Mouse (Mus musculus): ENCODE data around the gene Gpr152.
A peak's percentile ranks its signal among the peaks of the same experiment; 100 is the strongest.

The Gpr152 gene

GRCm38 (mm10) chr19:4149764-4150461 is 10.3 kb downstream of the Gpr152 start:
- DNase-seq (ENCODE audit: inconsistent age in 2 of 2, low spot score in 1 of 2) = no peak

- peak in 1 of 2 experiments; percentile 42 for DNase-seq (ENCODE audit: inconsistent age in 2 of 2, low spot score in 1 of 2)
These were observed 11.2 kb downstream of the Gpr152 start for GRCm38 (mm10) chr19:4150567-4151487.

DNA sequence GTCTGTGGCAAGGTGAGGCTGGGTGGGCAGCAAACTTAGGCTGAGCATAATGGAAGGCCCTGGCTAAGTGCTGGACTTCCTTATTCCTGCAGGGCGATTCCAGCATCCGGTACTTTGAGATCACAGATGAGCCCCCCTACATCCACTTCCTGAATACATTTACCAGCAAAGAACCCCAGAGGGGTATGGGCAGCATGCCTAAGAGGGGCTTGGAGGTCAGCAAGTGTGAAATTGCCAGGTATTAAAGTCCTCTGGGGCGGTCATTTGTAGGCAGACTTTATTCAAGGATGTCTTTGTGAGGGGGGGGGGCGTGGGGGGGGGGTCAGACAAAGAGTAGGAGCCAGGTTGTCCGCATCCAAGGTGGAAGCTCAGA is 11.9 kb downstream of the Gpr152 start:
- peak in 1 of 2 experiments; percentile 59 for DNase-seq (ENCODE audit: inconsistent age in 2 of 2, low spot score in 1 of 2)

DNA sequence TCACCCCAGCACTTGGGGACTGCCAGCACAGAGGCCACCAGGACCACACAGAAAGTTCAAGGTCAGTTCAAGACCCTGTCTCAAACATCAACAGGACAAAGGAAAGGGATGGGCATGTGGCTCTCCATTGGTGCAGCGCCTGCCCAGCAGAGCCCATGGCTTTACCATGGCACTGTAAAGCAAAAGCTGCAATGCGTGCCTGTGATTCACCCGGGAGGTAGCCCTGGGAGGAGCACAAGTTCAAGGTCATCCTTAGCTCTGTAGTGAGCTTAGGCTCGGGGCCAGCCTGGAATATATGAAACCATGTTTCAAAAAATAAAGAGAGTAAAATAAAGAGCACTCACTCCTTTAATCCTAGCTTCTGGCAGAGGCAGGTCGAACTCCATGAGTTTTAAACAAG is 12.3 kb downstream of the Gpr152 start:
- peak; percentile 57 to 71 for DNase-seq (ENCODE audit: inconsistent age in 2 of 2, low spot score in 1 of 2)

- DNase-seq (ENCODE audit: inconsistent age in 2 of 2, low spot score in 1 of 2) = peak in 1 of 2 experiments; percentile 56
These were observed 13.1 kb downstream of the Gpr152 start for GRCm38 (mm10) chr19:4152445-4153231.

DNA sequence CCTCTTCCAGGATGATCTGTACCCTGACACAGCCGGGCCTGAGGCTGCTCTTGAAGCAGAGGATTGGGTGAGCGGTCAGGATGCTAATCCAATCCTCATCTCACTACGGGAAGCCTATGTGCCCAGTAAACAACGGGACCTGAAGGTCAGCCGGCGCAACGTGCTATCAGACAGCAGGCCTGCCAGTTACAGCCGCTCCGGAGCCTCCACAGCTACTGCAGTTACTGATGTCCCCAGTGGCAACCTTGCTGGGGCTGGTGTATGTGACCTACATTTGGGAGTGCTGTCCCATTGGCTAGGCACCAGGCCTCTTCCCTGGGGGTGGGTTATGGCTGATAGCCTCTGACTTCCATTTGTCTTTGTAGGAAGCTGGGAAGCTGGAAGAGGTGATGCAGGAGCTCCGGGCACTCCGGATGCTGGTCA is 13.7 kb downstream of the Gpr152 start, which contains the start of gene Ptprcap:
Ptprcap (plus strand) TSS at position 373 of the 423 bp plus-strand sequence.
- DNase-seq (ENCODE audit: inconsistent age in 2 of 2, low spot score in 1 of 2) = no peak

DNA sequence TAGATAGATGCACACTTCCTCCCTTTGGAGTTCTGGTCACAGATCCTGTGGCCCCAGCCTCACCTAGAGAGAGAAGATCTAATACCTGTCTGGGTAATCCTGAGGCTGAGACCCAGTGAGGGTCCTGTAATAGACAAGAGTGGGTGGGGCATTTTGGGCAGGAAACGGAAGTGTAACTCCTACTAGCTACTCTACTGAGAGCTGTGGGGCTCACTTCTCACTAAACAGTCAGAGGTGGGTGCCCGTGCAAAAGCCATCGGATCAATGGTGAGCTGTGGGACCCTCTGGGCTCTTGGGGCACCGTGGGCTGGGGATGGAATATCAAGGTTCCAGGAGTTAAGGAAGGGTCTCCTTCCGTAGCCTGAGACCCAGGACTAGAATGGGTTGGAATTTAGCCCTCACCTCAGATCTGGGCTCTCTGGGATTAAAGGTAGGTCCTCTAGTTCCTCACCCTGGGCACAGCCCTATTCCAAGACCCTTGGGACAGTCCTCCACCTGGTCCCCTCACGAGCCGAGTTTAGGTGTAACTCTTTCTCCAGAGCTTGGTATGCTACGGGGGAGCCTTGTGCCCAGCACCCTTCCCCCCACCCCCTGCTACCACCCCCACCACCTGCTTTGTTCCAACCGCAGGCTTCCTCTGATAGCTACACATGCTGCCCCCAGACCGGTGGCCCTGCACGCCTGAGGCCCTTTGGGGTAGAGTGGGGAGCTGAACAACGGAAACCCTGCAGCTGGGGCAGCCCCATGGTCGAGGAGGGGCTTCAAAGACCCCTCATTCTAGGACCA is 15.0 kb downstream of the Gpr152 start:
- DNase-seq (ENCODE audit: inconsistent age in 2 of 2, low spot score in 1 of 2) = peak in 1 of 2 experiments; percentile 49

- DNase-seq (ENCODE audit: inconsistent age in 2 of 2, low spot score in 1 of 2) = peak in 1 of 2 experiments; percentile 42
These were observed 15.9 kb downstream of the Gpr152 start for GRCm38 (mm10) chr19:4155223-4156072.

DNA sequence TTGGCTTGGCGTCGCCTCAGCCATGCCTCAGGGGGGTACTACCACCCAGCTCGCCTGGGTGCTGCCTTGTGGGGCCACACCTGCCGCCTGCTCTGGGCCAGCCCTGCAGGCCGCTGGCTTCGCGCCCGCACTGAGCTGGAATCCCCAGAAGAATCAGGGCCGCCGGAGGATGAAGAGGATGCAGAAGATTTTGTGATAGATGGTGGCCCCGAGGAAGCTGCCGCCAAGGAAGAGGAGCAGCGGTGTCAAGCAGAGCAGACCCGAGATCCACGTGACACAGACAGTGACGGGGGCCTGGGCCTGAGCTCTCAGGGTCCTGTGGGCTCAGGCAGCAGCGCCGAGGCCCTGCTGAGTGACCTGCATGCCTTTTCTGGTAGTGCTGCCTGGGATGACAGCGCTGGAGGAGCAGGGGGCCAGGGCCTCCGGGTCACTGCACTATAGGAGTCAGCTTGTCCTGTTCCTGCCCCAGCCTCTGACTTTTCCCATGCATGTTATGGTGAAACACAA is 16.5 kb downstream of the Gpr152 start:
- peak in 1 of 2 experiments; percentile 34 for DNase-seq (ENCODE audit: inconsistent age in 2 of 2, low spot score in 1 of 2)

DNA sequence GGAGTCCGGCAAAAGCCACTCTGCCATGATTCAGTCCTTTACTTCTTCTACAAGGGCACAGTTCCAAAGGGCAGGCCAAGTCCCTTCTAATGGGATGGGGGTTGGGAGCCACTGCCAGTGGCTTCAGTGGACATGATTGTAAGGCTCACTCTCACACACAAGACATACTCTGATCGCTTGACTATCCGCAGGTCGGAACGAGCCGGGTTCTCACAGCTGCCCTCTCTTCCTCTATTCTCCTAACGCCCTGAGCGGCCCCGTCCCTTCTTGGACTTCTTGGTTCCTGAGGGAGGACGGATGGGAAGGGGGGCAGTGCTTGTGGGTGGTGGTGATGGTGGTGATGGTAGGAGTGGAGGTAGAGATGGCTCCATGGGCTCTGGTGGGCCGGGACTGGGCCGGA is 17.2 kb downstream of the Gpr152 start:
- no peak for DNase-seq (ENCODE audit: inconsistent age in 2 of 2, low spot score in 1 of 2)

DNA sequence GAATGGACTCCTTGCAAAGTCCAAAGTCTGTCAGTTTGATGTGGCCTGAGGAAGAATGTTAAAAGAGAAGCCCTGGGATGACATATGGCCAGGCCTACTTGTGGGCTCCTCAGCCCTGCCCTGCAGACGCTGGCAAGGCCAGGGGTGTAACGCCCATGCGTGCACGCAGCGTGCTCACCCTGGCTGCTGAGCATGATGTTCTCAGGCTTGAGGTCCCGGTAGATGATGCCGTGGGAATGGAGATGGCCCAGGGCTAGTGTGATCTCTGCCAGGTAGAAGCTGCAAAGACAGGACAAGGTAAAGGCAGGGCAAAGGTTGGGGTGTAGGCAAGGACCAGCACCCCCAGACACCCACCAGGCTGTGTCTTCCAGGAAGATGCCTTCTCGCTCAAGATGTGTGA is 19.5 kb downstream of the Gpr152 start:
- no peak for DNase-seq (ENCODE audit: inconsistent age in 2 of 2, low spot score in 1 of 2)

GRCm38 (mm10) chr19:4162646-4163542 is 23.3 kb downstream of the Gpr152 start, which contains the start of gene Rps6kb2:
Gene Rps6kb2 (minus strand): TSS chr19:4163354.
- DNase-seq (ENCODE audit: inconsistent age in 2 of 2, low spot score in 1 of 2) = peak; percentile 96 to 99

DNA sequence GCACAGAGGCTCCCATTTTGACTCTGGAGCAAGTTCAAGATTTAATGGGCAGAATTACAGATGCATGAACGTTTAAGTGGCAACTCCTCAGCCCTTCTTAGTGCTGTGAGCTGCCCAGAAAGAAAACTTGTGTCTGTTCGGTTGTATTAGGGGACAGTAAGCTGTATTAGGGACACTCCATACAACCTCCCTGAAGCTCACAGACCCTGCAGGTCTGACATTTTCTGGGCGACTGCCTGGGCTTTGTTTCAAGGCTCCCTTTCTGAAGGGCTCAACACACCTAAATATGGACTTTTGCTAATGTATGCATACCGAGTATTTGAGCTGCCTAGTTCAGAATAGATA is 23.9 kb downstream of the Gpr152 start:
- no peak for DNase-seq (ENCODE audit: inconsistent age in 2 of 2, low spot score in 1 of 2)

DNA sequence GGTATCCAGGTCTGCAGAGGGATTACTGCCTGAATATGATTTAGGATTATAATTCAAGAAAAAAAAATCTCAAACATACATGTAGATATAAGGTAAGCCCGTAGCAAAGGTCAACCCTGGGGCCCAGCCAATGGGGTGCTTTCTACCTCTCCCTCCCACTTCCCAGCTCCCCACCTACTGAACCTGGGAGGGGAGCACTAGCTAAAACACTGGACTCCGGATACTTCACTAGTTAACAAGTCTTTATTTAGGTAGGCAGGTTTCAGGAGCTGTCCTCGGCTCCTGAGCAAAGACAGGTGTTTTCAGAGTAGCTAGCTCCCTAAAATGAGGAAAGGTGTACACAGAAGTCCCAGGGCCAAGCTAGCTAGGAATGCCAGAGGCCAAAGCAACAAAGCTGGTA is 24.5 kb downstream of the Gpr152 start:
- no peak for DNase-seq (ENCODE audit: inconsistent age in 2 of 2, low spot score in 1 of 2)

GRCm38 (mm10) chr19:4164721-4165120 is 25.1 kb downstream of the Gpr152 start:
- DNase-seq (ENCODE audit: inconsistent age in 2 of 2, low spot score in 1 of 2) = peak; percentile 68 to 92

- DNase-seq (ENCODE audit: inconsistent age in 2 of 2, low spot score in 1 of 2) = peak in 1 of 2 experiments; percentile 58
These were observed 27.3 kb downstream of the Gpr152 start for GRCm38 (mm10) chr19:4166678-4167476.

- DNase-seq (ENCODE audit: inconsistent age in 2 of 2, low spot score in 1 of 2) = peak; percentile 100
These were observed 29.8 kb downstream of the Gpr152 start for GRCm38 (mm10) chr19:4169378-4169784.
